Mouse (Mus musculus) T-cell, adult 66 days (primary cell): Measurements from ENCODE around the gene F930015N05Rik. TPM values are rescaled to one million over a fixed set of nuclear protein-coding genes. Genes with fewer than 3 reads are reported as not detected.

Experiments
- total RNA-seq, 2 experiments: library from RNA; stranded (reverse); gene quantifications; 3 replicates in 1 of 2; 4 replicates in 1 of 2; pipeline ENCODE4 v1.2.4; 2023

The F930015N05Rik gene
- not detected for total RNA-seq

DNA sequence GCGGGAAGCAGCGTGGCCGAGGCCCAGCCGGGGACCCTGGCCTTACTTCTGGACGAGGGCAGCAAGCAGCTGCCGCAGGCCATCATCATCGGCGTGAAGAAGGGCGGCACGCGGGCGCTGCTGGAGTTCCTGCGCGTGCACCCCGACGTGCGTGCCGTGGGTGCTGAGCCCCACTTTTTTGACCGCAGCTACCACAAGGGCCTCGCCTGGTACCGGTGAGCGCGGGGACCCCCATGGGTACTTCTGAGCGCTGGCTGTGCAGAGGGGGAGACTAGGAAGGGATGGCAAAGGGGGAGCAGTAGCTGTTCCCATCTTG is at the start of gene F930015N05Rik:
TSS of gene F930015N05Rik (minus strand) at position 242 of the 316 bp plus-strand sequence.

GRCm38 (mm10) chr11:64434611-64435545 is 1.6 kb downstream of the F930015N05Rik start, which contains the start of gene Hs3st3a1:
TSS of gene Hs3st3a1 (plus strand) at chr11:64435332.

Other genes with a start within 250 kb of the F930015N05Rik start
- under 1 TPM; 0.15 TPM for gene Hs3st3a1, start 1.3 kb downstream of the F930015N05Rik start, total RNA-seq